Mouse (Mus musculus): ENCODE results near the gene Scyl2. TPM values are rescaled to one million over a fixed set of nuclear protein-coding genes. Genes with fewer than 3 reads are reported as not detected.
"Not testable (repeated sequence)": the region's sequence is repeated elsewhere in the genome, so short reads cannot be mapped to it uniquely, and the experiment has no call there.

Gene Scyl2
- total and polyA plus RNA-seq, 2 experiments from 2014 or later = 3.7 to 43.0 TPM

DNA sequence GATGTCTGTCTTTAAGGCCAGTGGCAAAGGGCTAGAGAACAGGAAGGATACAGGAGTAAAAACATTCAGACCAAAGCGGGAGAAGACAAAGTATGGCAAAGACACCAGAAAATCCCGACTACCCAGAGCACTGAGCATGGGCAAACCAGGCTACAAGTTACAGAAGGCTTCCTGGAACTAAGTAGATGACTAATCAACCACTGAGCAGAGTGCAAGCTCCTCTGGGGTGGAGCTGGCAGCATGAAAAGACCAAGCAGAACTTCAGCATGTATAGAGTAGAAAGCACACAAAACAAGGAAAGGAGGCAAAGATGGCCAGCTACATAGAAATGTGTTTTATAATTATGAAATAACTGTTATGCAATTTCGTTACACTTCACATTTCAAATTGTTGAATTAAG, 5.6 kb downstream of the Scyl2 start:
- Histone ChIP-seq H3K4me2 (ENCODE audit: low read depth, low read length) (no peak overlapping the region), H3K9me3 (replicated peaks; ENCODE audit: control insufficient read depth, low read length) (no peaks in the 10 kb centered on the region), H3K36me3 (replicated peaks; ENCODE audit: control insufficient read depth, insufficient read depth, low read length) (peaks cover 4% of the 10 kb centered on the region; the same call in 1 of the 2 replicates), H3K9ac (replicated peaks; ENCODE audit: low read depth, low read length) (no peak overlapping the region), H3K27me3 (ENCODE audit: control insufficient read depth, insufficient read depth, low read length) (no peaks in the 10 kb centered on the region), H3K4me1 (ENCODE audit: control insufficient read depth, insufficient read depth) (peaks cover 6% of the 10 kb centered on the region; the same call in 1 of the 2 replicates), H3K27ac (ENCODE audit: low read depth) (no peak overlapping the region), H3K4me3 (ENCODE audit: low read depth, low read length) (no peak overlapping the region)
- no peak for ATAC-seq (ENCODE audit: insufficient read depth, low read depth)
- TF ChIP-seq CTCF (IDR thresholded peaks at IDR 0.05; ENCODE audit: low read depth) (no peak), EP300 (IDR thresholded peaks at IDR 0.05; ENCODE audit: low read depth) (no peak)
- WGBS = 76% methylated on average over 3 of the region's 3 CpGs
- DNase-seq (ENCODE audit: low spot score) = no peak

DNA sequence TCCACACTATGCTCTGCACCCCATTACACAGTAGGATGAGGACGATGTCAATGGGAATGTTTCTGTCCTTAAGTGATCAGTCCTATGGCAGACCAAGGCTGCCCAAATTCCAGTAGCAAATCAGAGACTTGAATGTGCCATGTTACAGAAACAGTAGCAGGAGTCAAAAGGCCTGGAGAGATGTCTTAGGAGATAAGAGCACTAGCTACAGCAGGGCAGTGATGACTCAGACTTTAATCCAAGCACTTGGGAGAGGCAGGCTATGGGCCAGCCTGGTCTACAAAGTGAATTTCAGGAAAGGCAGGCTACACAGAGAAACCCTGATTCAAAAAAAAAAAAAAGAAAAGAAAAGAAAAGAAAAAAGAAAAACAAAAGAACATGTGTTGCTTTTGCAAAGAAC, 6.6 kb downstream of the Scyl2 start:
- TF ChIP-seq CTCF (IDR thresholded peaks at IDR 0.05; ENCODE audit: low read depth) (no peak), EP300 (IDR thresholded peaks at IDR 0.05; ENCODE audit: low read depth) (no peak)
- ATAC-seq (ENCODE audit: insufficient read depth, low read depth) = no peak
- Histone ChIP-seq H3K4me2 (ENCODE audit: low read depth, low read length) (no peak overlapping the region), H3K9me3 (replicated peaks; ENCODE audit: control insufficient read depth, low read length) (no peaks in the 10 kb centered on the region), H3K4me1 (ENCODE audit: control insufficient read depth, insufficient read depth) (no peaks in the 10 kb centered on the region), H3K27ac (ENCODE audit: low read depth) (no peak overlapping the region), H3K9ac (replicated peaks; ENCODE audit: low read depth, low read length) (no peak overlapping the region), H3K4me3 (ENCODE audit: low read depth, low read length) (no peak overlapping the region), H3K36me3 (replicated peaks; ENCODE audit: control insufficient read depth, insufficient read depth, low read length) (peaks cover 8% of the 10 kb centered on the region; the same call in 1 of the 2 replicates), H3K27me3 (ENCODE audit: control insufficient read depth, insufficient read depth, low read length) (no peaks in the 10 kb centered on the region)
- WGBS = 85% methylated on average over 1 of the region's 1 CpGs
- DNase-seq (ENCODE audit: low spot score) = no peak

- Histone ChIP-seq H3K27ac (ENCODE audit: low read depth) (no peak overlapping the region), H3K9ac (replicated peaks; ENCODE audit: low read depth, low read length) (no peak overlapping the region), H3K4me1 (ENCODE audit: control insufficient read depth, insufficient read depth) (no peaks in the 10 kb centered on the region), H3K36me3 (replicated peaks; ENCODE audit: control insufficient read depth, insufficient read depth, low read length) (peaks cover 8% of the 10 kb centered on the region; the same call in 1 of the 2 replicates), H3K4me2 (ENCODE audit: low read depth, low read length) (no peak overlapping the region), H3K27me3 (ENCODE audit: control insufficient read depth, insufficient read depth, low read length) (no peaks in the 10 kb centered on the region), H3K9me3 (replicated peaks; ENCODE audit: control insufficient read depth, low read length) (no peaks in the 10 kb centered on the region), H3K4me3 (ENCODE audit: low read depth, low read length) (no peak overlapping the region)
- no peak for DNase-seq (ENCODE audit: low spot score)
- no peak for ATAC-seq (ENCODE audit: insufficient read depth, low read depth)
- 85% methylated on average over 4 of the region's 4 CpGs for WGBS
- TF ChIP-seq EP300 (IDR thresholded peaks at IDR 0.05; ENCODE audit: low read depth) (no peak), CTCF (IDR thresholded peaks at IDR 0.05; ENCODE audit: low read depth) (no peak)
Observed at GRCm38 (mm10) chr10:89678054-89678453, 8.0 kb downstream of the Scyl2 start.

- Histone ChIP-seq H3K27me3 (ENCODE audit: control insufficient read depth, insufficient read depth, low read length) (no peaks in the 10 kb centered on the region), H3K4me3 (ENCODE audit: low read depth, low read length) (no peak overlapping the region), H3K27ac (ENCODE audit: low read depth) (no peak overlapping the region), H3K36me3 (replicated peaks; ENCODE audit: control insufficient read depth, insufficient read depth, low read length) (peaks cover 8% of the 10 kb centered on the region; the same call in 1 of the 2 replicates), H3K4me1 (ENCODE audit: control insufficient read depth, insufficient read depth) (no peaks in the 10 kb centered on the region), H3K9ac (replicated peaks; ENCODE audit: low read depth, low read length) (no peak overlapping the region), H3K9me3 (replicated peaks; ENCODE audit: control insufficient read depth, low read length) (no peaks in the 10 kb centered on the region), H3K4me2 (ENCODE audit: low read depth, low read length) (no peak overlapping the region)
- 65% methylated on average over 4 of the region's 4 CpGs for WGBS
- no peak for ATAC-seq (ENCODE audit: insufficient read depth, low read depth)
- TF ChIP-seq EP300 (IDR thresholded peaks at IDR 0.05; ENCODE audit: low read depth) = no peak
- DNase-seq (ENCODE audit: low spot score) = no peak
Observed at GRCm38 (mm10) chr10:89676609-89677008, 9.5 kb downstream of the Scyl2 start.

DNA sequence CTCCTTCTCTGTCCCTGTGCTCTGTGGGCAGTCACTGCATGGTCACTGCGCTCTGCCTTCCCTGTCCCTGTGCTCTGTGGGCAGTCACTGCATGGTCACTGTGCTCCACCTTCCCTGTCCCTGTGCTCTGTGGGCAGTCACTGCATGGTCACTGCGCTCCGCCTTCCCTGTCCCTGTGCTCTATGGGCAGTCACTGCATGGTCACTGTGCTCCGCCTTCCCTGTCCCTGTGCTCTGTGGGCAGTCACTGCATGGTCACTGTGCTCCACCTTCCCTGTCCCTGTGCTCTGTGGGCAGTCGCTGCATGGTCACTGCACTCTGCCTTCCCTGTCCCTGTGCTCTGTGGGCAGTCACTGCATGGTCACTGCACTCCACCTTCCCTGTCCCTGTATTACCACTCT, 15.7 kb downstream of the Scyl2 start:
- not testable (repeated sequence) for H3K27me3 ChIP-seq (ENCODE audit: control insufficient read depth, insufficient read depth, low read length); ATAC-seq (ENCODE audit: insufficient read depth, low read depth); H3K9me3 ChIP-seq (replicated peaks; ENCODE audit: control insufficient read depth, low read length); H3K4me3 ChIP-seq (ENCODE audit: low read depth, low read length); H3K4me1 ChIP-seq (ENCODE audit: control insufficient read depth, insufficient read depth); H3K36me3 ChIP-seq (replicated peaks; ENCODE audit: control insufficient read depth, insufficient read depth, low read length); H3K9ac ChIP-seq (replicated peaks; ENCODE audit: low read depth, low read length); H3K4me2 ChIP-seq (ENCODE audit: low read depth, low read length); H3K27ac ChIP-seq (ENCODE audit: low read depth); DNase-seq (ENCODE audit: low spot score)
- 99% methylated on average over 5 of the region's 5 CpGs for WGBS

DNA sequence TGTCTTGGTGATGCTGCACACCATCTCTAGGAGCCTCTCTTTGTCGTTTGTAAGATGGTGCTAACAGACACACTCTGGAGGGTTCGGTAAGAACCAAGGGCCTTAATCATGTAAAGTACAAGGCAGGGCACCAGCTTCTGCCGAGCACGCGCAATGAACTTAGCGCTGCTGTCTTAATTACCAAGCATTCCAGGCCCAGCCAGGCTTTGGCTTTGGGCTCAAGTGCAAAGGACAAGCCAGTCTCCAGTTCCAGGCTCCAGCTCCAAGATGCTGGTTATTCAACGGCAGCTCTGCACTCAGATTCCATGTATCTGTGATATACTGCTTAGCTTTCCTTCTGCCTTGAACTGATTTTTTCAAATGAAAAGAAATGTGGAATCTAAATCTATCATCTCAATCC, 18.5 kb downstream of the Scyl2 start:
- DNase-seq (ENCODE audit: low spot score) (no peak), ATAC-seq (ENCODE audit: insufficient read depth, low read depth) (no peak)
- TF ChIP-seq CTCF (IDR thresholded peaks at IDR 0.05; ENCODE audit: low read depth) = no peak
- no peak for TF ChIP-seq EP300 (IDR thresholded peaks at IDR 0.05; ENCODE audit: low read depth)
- 85% methylated on average over 7 of the region's 7 CpGs for WGBS
- Histone ChIP-seq H3K27ac (ENCODE audit: low read depth) (no peak overlapping the region), H3K36me3 (replicated peaks; ENCODE audit: control insufficient read depth, insufficient read depth, low read length) (peaks cover 5% of the 10 kb centered on the region; the same call in 1 of the 2 replicates), H3K9me3 (replicated peaks; ENCODE audit: control insufficient read depth, low read length) (no peaks in the 10 kb centered on the region), H3K4me1 (ENCODE audit: control insufficient read depth, insufficient read depth) (no peaks in the 10 kb centered on the region), H3K4me3 (ENCODE audit: low read depth, low read length) (no peak overlapping the region), H3K27me3 (ENCODE audit: control insufficient read depth, insufficient read depth, low read length) (no peaks in the 10 kb centered on the region), H3K4me2 (ENCODE audit: low read depth, low read length) (no peak overlapping the region), H3K9ac (replicated peaks; ENCODE audit: low read depth, low read length) (no peak overlapping the region)
